Mouse (Mus musculus) spleen, adult 2 months (tissue): Measurements from ENCODE around the gene Pex7.

Source experiments
- CTCF ChIP-seq: fragments of 200-500 bp; IDR thresholded peaks from 2 replicates; pipeline ENCODE4 v1.5.1; 2011; ENCODE audit warnings: mild to moderate bottlenecking, inconsistent platforms; ENCODE audit not compliant: insufficient read depth, insufficient read length, insufficient replicate concordance; ENCODE audit errors: extremely low read depth
- POLR2A ChIP-seq: fragments of 200-500 bp; IDR thresholded peaks from 2 replicates; pipeline ENCODE4 v1.6.1; 2011; ENCODE audit warnings: low read depth, low read length, inconsistent platforms

- TF ChIP-seq POLR2A (no peak), CTCF (no peak)
These were observed 102.7 kb downstream of the Pex7 start for GRCm38 (mm10) chr10:19804763-19805162.
